Mouse (Mus musculus): ENCODE measurements around the gene Hsph1. TPM values are rescaled to one million over a fixed set of nuclear protein-coding genes. Genes with fewer than 3 reads are reported as not detected.

The Hsph1 gene
- polyA plus RNA-seq, 1 experiment from 2014 or later: 7.3 TPM

GRCm38 (mm10) chr5:149642783-149643509 is 6.8 kb upstream of the Hsph1 start:
- ATAC-seq: no peak
- Histone ChIP-seq H3K36me3 (ENCODE audit: insufficient read depth, low read length) (no peaks in the 10 kb centered on the region), H3K27me3 (replicated peaks; ENCODE audit: insufficient read depth, low read length) (no peaks in the 10 kb centered on the region), H3K4me3 (ENCODE audit: low read depth, low read length) (no peak overlapping the region), H3K9ac (replicated peaks; ENCODE audit: low read depth) (no peak overlapping the region), H3K4me2 (replicated peaks; ENCODE audit: low read depth, low read length) (no peak overlapping the region), H3K9me3 (ENCODE audit: low read length) (no peaks in the 10 kb centered on the region), H3K4me1 (ENCODE audit: insufficient read depth, low read depth, low read length) (no peaks in the 10 kb centered on the region), H3K27ac (ENCODE audit: low read length) (no peak overlapping the region)
- TF ChIP-seq CTCF (IDR thresholded peaks at IDR 0.05) (no peak), EP300 (IDR thresholded peaks at IDR 0.05) (no peak)
- DNase-seq (ENCODE audit: low spot score): no peak
- 69% methylated on average over 11 of the region's 11 CpGs for WGBS

- 50% methylated on average over 6 of the region's 6 CpGs for WGBS
- Histone ChIP-seq H3K9me3 (ENCODE audit: low read length) (no peaks in the 10 kb centered on the region), H3K4me2 (replicated peaks; ENCODE audit: low read depth, low read length) (no peak overlapping the region), H3K4me3 (ENCODE audit: low read depth, low read length) (no peak overlapping the region), H3K9ac (replicated peaks; ENCODE audit: low read depth) (no peak overlapping the region), H3K4me1 (ENCODE audit: insufficient read depth, low read depth, low read length) (no peaks in the 10 kb centered on the region), H3K27me3 (replicated peaks; ENCODE audit: insufficient read depth, low read length) (no peaks in the 10 kb centered on the region), H3K27ac (ENCODE audit: low read length) (no peak overlapping the region), H3K36me3 (ENCODE audit: insufficient read depth, low read length) (no peaks in the 10 kb centered on the region)
- ATAC-seq (no peak), DNase-seq (ENCODE audit: low spot score) (no peak)
- TF ChIP-seq EP300 (IDR thresholded peaks at IDR 0.05) (no peak), CTCF (IDR thresholded peaks at IDR 0.05) (peak; percentile 53)
These were observed 6.2 kb upstream of the Hsph1 start for GRCm38 (mm10) chr5:149642366-149642765.

- no peak overlapping the region for H3K4me2 ChIP-seq (replicated peaks; ENCODE audit: low read depth, low read length)
- no peak overlapping the region for H3K27ac ChIP-seq (ENCODE audit: low read length)
- ATAC-seq (no peak), DNase-seq (ENCODE audit: low spot score) (no peak)
- no peaks in the 10 kb centered on the region for H3K27me3 ChIP-seq (replicated peaks; ENCODE audit: insufficient read depth, low read length)
- 81% methylated on average over 8 of the region's 8 CpGs for WGBS
- TF ChIP-seq CTCF (IDR thresholded peaks at IDR 0.05): no peak
- no peak for TF ChIP-seq EP300 (IDR thresholded peaks at IDR 0.05)
- H3K36me3 ChIP-seq (ENCODE audit: insufficient read depth, low read length): no peaks in the 10 kb centered on the region
- no peak overlapping the region for H3K9ac ChIP-seq (replicated peaks; ENCODE audit: low read depth)
- no peaks in the 10 kb centered on the region for H3K4me1 ChIP-seq (ENCODE audit: insufficient read depth, low read depth, low read length)
- no peaks in the 10 kb centered on the region for H3K9me3 ChIP-seq (ENCODE audit: low read length)
- H3K4me3 ChIP-seq (ENCODE audit: low read depth, low read length): no peak overlapping the region
These were observed 5.2 kb upstream of the Hsph1 start for GRCm38 (mm10) chr5:149641277-149641892.

- Histone ChIP-seq H3K4me3 (ENCODE audit: low read depth, low read length) (no peak overlapping the region), H3K4me1 (ENCODE audit: insufficient read depth, low read depth, low read length) (no peaks in the 10 kb centered on the region), H3K9me3 (ENCODE audit: low read length) (no peaks in the 10 kb centered on the region), H3K27me3 (replicated peaks; ENCODE audit: insufficient read depth, low read length) (no peaks in the 10 kb centered on the region), H3K4me2 (replicated peaks; ENCODE audit: low read depth, low read length) (no peak overlapping the region), H3K27ac (ENCODE audit: low read length) (no peak overlapping the region), H3K9ac (replicated peaks; ENCODE audit: low read depth) (no peak overlapping the region), H3K36me3 (ENCODE audit: insufficient read depth, low read length) (no peaks in the 10 kb centered on the region)
- no peak for TF ChIP-seq EP300 (IDR thresholded peaks at IDR 0.05)
- TF ChIP-seq CTCF (IDR thresholded peaks at IDR 0.05): no peak
- ATAC-seq (no peak), DNase-seq (ENCODE audit: low spot score) (no peak)
- 44% methylated on average over 8 of the region's 8 CpGs for WGBS
These were observed 1.1 kb upstream of the Hsph1 start for GRCm38 (mm10) chr5:149637306-149637705.

GRCm38 (mm10) chr5:149635556-149635955 is 620 bp downstream of the Hsph1 start:
- Histone ChIP-seq H3K36me3 (ENCODE audit: insufficient read depth, low read length) (no peaks in the 10 kb centered on the region; the same call in 1 of the 2 replicates), H3K9me3 (ENCODE audit: low read length) (no peaks in the 10 kb centered on the region), H3K27me3 (replicated peaks; ENCODE audit: insufficient read depth, low read length) (no peaks in the 10 kb centered on the region), H3K4me3 (ENCODE audit: low read depth, low read length) (peak overlapping the region; percentile 58), H3K4me2 (replicated peaks; ENCODE audit: low read depth, low read length) (peak overlapping the region; percentile 96), H3K27ac (ENCODE audit: low read length) (peak overlapping the region; percentile 74), H3K9ac (replicated peaks; ENCODE audit: low read depth) (peak overlapping the region; percentile 33; the same call in 1 of the 2 replicates), H3K4me1 (ENCODE audit: insufficient read depth, low read depth, low read length) (no peaks in the 10 kb centered on the region)
- TF ChIP-seq CTCF (IDR thresholded peaks at IDR 0.05) (no peak), EP300 (IDR thresholded peaks at IDR 0.05) (no peak)
- DNase-seq (ENCODE audit: low spot score): peak; percentile 45
- no peak for ATAC-seq
- 0% methylated on average over 21 of the region's 24 CpGs for WGBS

- Histone ChIP-seq H3K9me3 (ENCODE audit: low read length) (no peaks in the 10 kb centered on the region), H3K27me3 (replicated peaks; ENCODE audit: insufficient read depth, low read length) (no peaks in the 10 kb centered on the region), H3K4me3 (ENCODE audit: low read depth, low read length) (no peak overlapping the region), H3K4me2 (replicated peaks; ENCODE audit: low read depth, low read length) (peak overlapping the region; percentile 96), H3K27ac (ENCODE audit: low read length) (no peak overlapping the region), H3K9ac (replicated peaks; ENCODE audit: low read depth) (0 out of 2 replicates have a peak overlapping the region, but pooled peaks have one; percentile 33), H3K36me3 (ENCODE audit: insufficient read depth, low read length) (peaks cover 8% of the 10 kb centered on the region; the same call in 1 of the 2 replicates), H3K4me1 (ENCODE audit: insufficient read depth, low read depth, low read length) (no peaks in the 10 kb centered on the region)
- TF ChIP-seq EP300 (IDR thresholded peaks at IDR 0.05): no peak
- TF ChIP-seq CTCF (IDR thresholded peaks at IDR 0.05): no peak
- 61% methylated on average over 11 of the region's 11 CpGs for WGBS
- DNase-seq (ENCODE audit: low spot score) (no peak), ATAC-seq (no peak)
These were observed 1.7 kb downstream of the Hsph1 start for GRCm38 (mm10) chr5:149634409-149635035.
